Mouse (Mus musculus): ENCODE results near the gene Pde9a.

The Pde9a gene

GRCm38 (mm10) chr17:31386766-31387275 is 811 bp downstream of the Pde9a start:
- no peak for DNase-seq (ENCODE audit: low spot score in 2 of 2)

GRCm38 (mm10) chr17:31389432-31390050 is 3.5 kb downstream of the Pde9a start:
- DNase-seq (ENCODE audit: low spot score in 2 of 2), result no peak

GRCm38 (mm10) chr17:31391462-31391861 is 5.5 kb downstream of the Pde9a start:
- no peak for DNase-seq (ENCODE audit: low spot score in 2 of 2)

GRCm38 (mm10) chr17:31392041-31392440 is 6.0 kb downstream of the Pde9a start:
- no peak for DNase-seq (ENCODE audit: low spot score in 2 of 2)

- no peak for DNase-seq (ENCODE audit: low spot score in 2 of 2)
Observed at GRCm38 (mm10) chr17:31393811-31394210, 7.8 kb downstream of the Pde9a start.

GRCm38 (mm10) chr17:31400294-31400693 is 14.3 kb downstream of the Pde9a start:
- peak in 1 of 2 experiments; percentile 22 for DNase-seq (ENCODE audit: low spot score in 2 of 2)

- DNase-seq (ENCODE audit: low spot score in 2 of 2), result no peak
Observed at GRCm38 (mm10) chr17:31401160-31401559, 15.2 kb downstream of the Pde9a start.

- DNase-seq (ENCODE audit: low spot score in 2 of 2), result no peak
Observed at GRCm38 (mm10) chr17:31402713-31403112, 16.7 kb downstream of the Pde9a start.

- DNase-seq (ENCODE audit: low spot score in 2 of 2), result no peak
Observed at GRCm38 (mm10) chr17:31405694-31406227, 19.8 kb downstream of the Pde9a start.

GRCm38 (mm10) chr17:31409741-31410350 is 23.8 kb downstream of the Pde9a start:
- DNase-seq (ENCODE audit: low spot score in 2 of 2), result no peak

- no peak for DNase-seq (ENCODE audit: low spot score in 2 of 2)
Observed at GRCm38 (mm10) chr17:31415258-31415657, 29.2 kb downstream of the Pde9a start.

GRCm38 (mm10) chr17:31418804-31419597 is 33.0 kb downstream of the Pde9a start:
- no peak for DNase-seq (ENCODE audit: low spot score in 2 of 2)

- DNase-seq (ENCODE audit: low spot score in 2 of 2), result no peak
Observed at GRCm38 (mm10) chr17:31419598-31419950, 33.6 kb downstream of the Pde9a start.

GRCm38 (mm10) chr17:31419995-31420394 is 34.0 kb downstream of the Pde9a start:
- DNase-seq (ENCODE audit: low spot score in 2 of 2), result no peak

GRCm38 (mm10) chr17:31420658-31421057 is 34.6 kb downstream of the Pde9a start:
- DNase-seq (ENCODE audit: low spot score in 2 of 2), result no peak

- DNase-seq (ENCODE audit: low spot score in 2 of 2), result no peak
Observed at GRCm38 (mm10) chr17:31422381-31422780, 36.4 kb downstream of the Pde9a start.

GRCm38 (mm10) chr17:31423020-31423419 is 37.0 kb downstream of the Pde9a start:
- no peak for DNase-seq (ENCODE audit: low spot score in 2 of 2)

GRCm38 (mm10) chr17:31424358-31424757 is 38.3 kb downstream of the Pde9a start:
- no peak for DNase-seq (ENCODE audit: low spot score in 2 of 2)

- no peak for DNase-seq (ENCODE audit: low spot score in 2 of 2)
Observed at GRCm38 (mm10) chr17:31424798-31425197, 38.8 kb downstream of the Pde9a start.

GRCm38 (mm10) chr17:31425827-31426698 is 40.1 kb downstream of the Pde9a start:
- DNase-seq (ENCODE audit: low spot score in 2 of 2), result no peak

- no peak for DNase-seq (ENCODE audit: low spot score in 2 of 2)
Observed at GRCm38 (mm10) chr17:31429402-31429801, 43.4 kb downstream of the Pde9a start.
